Mouse (Mus musculus) embryonic facial prominence, embryonic 13.5 days (tissue): Measurements from ENCODE around the gene Ngfr. TPM values are rescaled to one million over a fixed set of nuclear protein-coding genes. Genes with fewer than 3 reads are reported as not detected.
A peak's percentile ranks its signal among the peaks of the same experiment; 100 is the strongest.

ENCODE experiments used
- ATAC-seq: fragments of 200-750 bp; cut with Nextera tagmentation; 2 replicates; pipeline ENCODE4 v1.8.0; 2017; ENCODE audit warnings: low read depth; ENCODE audit not compliant: insufficient number of reproducible peaks, insufficient read depth, low FRiP score, low TSS enrichment
- H3K27ac ChIP-seq: fragments of 300-500 bp; sonication (generic); 2 replicates; pipeline ENCODE4 v1.5.1; 2015; ENCODE audit warnings: moderate library complexity, mild to moderate bottlenecking, inconsistent platforms
- H3K27me3 ChIP-seq: fragments of 300-500 bp; sonication (generic); 2 replicates; pipeline ENCODE4 v1.6.1; 2015; ENCODE audit warnings: mild to moderate bottlenecking, inconsistent platforms
- H3K36me3 ChIP-seq: fragments of 300-500 bp; sonication (generic); 2 replicates; pipeline ENCODE4 v1.6.1; 2015; ENCODE audit warnings: mild to moderate bottlenecking, inconsistent platforms
- H3K4me1 ChIP-seq: fragments of 300-500 bp; sonication (generic); 2 replicates; pipeline ENCODE4 v1.6.1; 2015; ENCODE audit warnings: inconsistent platforms
- H3K4me2 ChIP-seq: fragments of 300-500 bp; sonication (generic); 2 replicates; pipeline ENCODE4 v1.6.1; 2015; ENCODE audit warnings: moderate library complexity, mild to moderate bottlenecking, inconsistent platforms
- H3K4me3 ChIP-seq: fragments of 300-500 bp; sonication (generic); 2 replicates; pipeline ENCODE4 v1.5.1; 2015; ENCODE audit warnings: mild to moderate bottlenecking, inconsistent platforms
- H3K9ac ChIP-seq: fragments of 300-500 bp; sonication (generic); 2 replicates; pipeline ENCODE4 v1.6.1; 2015; ENCODE audit warnings: mild to moderate bottlenecking, inconsistent platforms
- H3K9me3 ChIP-seq: fragments of 300-500 bp; sonication (generic); 2 replicates; pipeline ENCODE4 v1.6.1; 2016; ENCODE audit warnings: inconsistent platforms
- WGBS: fragments of 180-500 bp; shearing (Covaris S2); methylation state at CpG from one replicate; pipeline ENCODE4 v1.1.7; 2015; ENCODE audit warnings: mixed read lengths; 5-methylcytosine and 5-hydroxymethylcytosine counted together
- polyA plus RNA-seq: library from polyadenylated mRNA; unstranded; fragments of >200 nt; fragmentation: Nextera tagmentation; extraction: Ambion mirVana; gene quantifications from 2 replicates; pipeline ENCODE4 v1.2.1, GENCODE M21; 2015

Gene Ngfr
- polyA plus RNA-seq = 25.4 and 27.2 TPM in 2 replicates

DNA sequence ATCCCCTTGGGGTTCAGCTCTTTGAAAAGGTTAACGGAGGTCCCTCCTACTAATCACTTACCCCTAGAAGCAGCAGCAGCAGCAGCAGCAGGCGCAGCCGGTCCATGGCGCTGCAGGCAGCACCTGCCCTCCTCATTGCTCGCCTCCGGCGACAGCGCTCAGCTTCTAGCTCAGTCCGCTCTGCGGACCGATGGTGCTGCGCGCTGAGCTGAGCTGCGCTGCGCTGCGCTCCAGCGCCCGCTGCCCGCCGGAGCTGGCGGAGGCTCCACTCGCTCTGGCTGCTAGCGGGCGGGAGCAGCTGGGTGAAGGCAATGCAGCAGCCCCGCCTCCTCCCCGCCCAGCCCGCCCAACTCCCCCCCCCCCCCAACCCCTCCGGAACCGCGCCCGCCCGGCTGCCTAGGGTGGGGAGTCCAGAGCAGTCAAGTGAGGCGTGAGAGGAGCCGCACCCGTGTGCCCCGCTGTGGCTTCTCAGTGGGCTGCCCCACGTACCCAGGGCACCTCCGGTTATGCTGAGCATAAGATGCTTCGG, at the start of gene Ngfr:
Gene Ngfr (minus strand): TSS at position 313 of the 529 bp plus-strand sequence.
- H3K4me1 ChIP-seq = peaks cover 47% of the 10 kb centered on the region
- H3K9me3 ChIP-seq = no peaks in the 10 kb centered on the region
- no peaks in the 10 kb centered on the region for H3K36me3 ChIP-seq
- peak within 1 kb of the TSS; percentile 77 for H3K9ac ChIP-seq
- ATAC-seq = peak; percentile 62; the same call in 1 of the 2 replicates
- under 1% methylated on average over 30 of the region's 39 CpGs for WGBS
- peak within 1 kb of the TSS; percentile 86 for H3K4me2 ChIP-seq
- peak within 1 kb of the TSS; percentile 57 for H3K4me3 ChIP-seq
- peaks cover 81% of the 10 kb centered on the region for H3K27me3 ChIP-seq
- peak within 1 kb of the TSS; percentile 55; the same call in 1 of the 2 replicates for H3K27ac ChIP-seq

DNA sequence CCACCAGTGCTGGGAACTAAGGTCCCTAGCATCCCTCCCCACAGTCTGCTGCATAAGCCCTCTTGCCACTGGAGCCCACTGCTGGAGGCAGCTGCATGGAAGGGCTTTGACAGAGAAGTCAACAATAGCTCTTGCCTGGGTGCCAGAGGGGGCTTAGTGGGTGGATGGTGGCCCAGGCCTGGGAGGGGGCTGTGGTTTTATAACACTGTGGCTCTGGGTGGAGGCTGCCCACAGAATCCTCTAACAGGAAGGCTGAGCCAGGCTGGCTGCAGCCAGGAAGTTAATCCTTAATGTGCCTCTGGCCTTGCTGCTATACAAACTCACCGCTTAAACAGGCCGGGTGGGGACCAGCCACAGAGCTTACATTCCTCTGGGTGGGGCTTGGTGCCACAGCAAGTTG, 47.5 kb upstream of the Ngfr start:
- ATAC-seq = 0 out of 2 replicates have a peak, but pooled peaks have one; percentile 12
- no peaks in the 10 kb centered on the region for H3K27me3 ChIP-seq
- 9% methylated on average over 2 of the region's 2 CpGs for WGBS
- H3K4me1 ChIP-seq = peaks cover 54% of the 10 kb centered on the region
- H3K4me2 ChIP-seq = no peak overlapping the region
- H3K9ac ChIP-seq = no peak overlapping the region
- no peak overlapping the region for H3K4me3 ChIP-seq
- peak overlapping the region; percentile 24 for H3K27ac ChIP-seq
- H3K9me3 ChIP-seq = no peaks in the 10 kb centered on the region; the same call in 1 of the 2 replicates
- H3K36me3 ChIP-seq = no peaks in the 10 kb centered on the region

DNA sequence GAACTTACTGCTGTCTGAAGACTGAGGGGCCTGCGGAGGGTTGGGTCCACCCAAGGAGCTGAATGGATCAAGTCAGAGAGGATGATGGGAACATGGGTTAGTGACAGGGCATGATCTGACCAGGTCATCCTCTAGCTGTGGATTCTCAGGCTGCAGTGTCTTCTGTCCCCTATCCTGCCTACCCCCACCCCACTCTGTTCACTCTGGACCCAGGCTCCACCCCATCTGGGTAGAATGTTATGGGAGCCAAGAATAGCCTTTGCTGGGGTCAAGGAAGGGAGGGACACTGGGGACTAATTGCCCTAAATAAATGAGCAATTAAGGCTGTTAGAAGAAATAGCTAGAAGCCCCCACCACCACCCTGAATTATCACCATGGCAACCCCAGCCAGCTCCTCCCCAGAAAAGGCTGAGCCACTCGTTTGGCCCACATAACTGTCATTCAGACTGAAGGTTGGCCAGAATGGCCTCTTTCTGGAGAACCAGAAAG, 46.0 kb upstream of the Ngfr start:
- H3K4me2 ChIP-seq = no peak overlapping the region
- peaks cover 51% of the 10 kb centered on the region for H3K4me1 ChIP-seq
- H3K4me3 ChIP-seq = no peak overlapping the region
- no peak for ATAC-seq
- H3K9ac ChIP-seq = no peak overlapping the region
- H3K9me3 ChIP-seq = no peaks in the 10 kb centered on the region; the same call in 1 of the 2 replicates
- H3K27ac ChIP-seq = no peak overlapping the region
- WGBS = 75% methylated on average over 2 of the region's 2 CpGs
- no peaks in the 10 kb centered on the region for H3K36me3 ChIP-seq
- 0 out of 2 replicates have a peak, but pooled peaks cover 2% of the 10 kb centered on the region for H3K27me3 ChIP-seq

DNA sequence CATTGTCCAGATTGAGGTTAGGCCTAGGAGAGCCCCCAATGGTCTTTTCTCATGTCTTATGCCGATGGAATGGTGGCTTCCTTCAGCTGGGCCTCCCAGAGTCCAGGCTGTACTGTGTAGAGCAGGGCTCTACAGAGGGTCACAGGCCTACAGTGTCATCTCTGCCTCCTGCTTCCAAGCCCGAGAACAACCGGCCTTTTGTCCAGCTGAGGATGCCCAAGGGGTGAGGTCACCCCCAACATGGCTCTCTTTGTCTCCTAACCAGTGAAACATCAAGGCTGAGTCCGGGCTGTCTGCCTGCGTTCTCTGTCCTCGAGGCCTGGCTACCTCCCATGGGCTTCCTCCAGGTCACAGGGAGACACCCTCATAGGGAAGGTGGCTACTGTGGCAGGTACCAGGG, 44.9 kb upstream of the Ngfr start:
- ATAC-seq = no peak
- Histone ChIP-seq H3K27me3 (0 out of 2 replicates have a peak, but pooled peaks cover 8% of the 10 kb centered on the region), H3K9ac (0 out of 2 replicates have a peak overlapping the region, but pooled peaks have one; percentile 11), H3K36me3 (no peaks in the 10 kb centered on the region), H3K27ac (peak overlapping the region; percentile 85), H3K4me1 (peaks cover 51% of the 10 kb centered on the region), H3K9me3 (no peaks in the 10 kb centered on the region), H3K4me2 (no peak overlapping the region), H3K4me3 (no peak overlapping the region)
- WGBS = 50% methylated on average over 6 of the region's 6 CpGs

DNA sequence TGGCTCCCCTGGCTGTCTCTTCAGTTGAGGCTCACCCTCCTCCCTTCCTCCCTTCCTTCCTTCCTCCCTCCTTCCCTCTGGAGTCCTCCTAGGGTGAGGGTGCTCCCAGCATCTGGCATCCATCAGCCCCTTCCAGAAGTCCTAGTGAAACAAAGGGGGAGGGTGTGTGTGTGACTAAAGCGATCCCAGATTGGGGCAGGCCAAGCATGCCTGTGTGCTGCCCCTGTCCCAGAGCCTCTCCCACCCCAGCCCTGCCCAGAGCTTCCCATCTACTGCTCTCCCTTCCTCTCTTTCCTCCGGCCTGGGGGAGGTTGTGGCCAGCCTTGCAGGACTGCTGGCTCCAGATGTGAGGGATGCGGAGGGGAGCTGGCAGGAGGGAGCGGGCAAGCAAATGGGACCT, 43.8 kb upstream of the Ngfr start:
- ATAC-seq = peak; percentile 66; the same call in 1 of the 2 replicates
- Histone ChIP-seq H3K4me3 (no peak overlapping the region), H3K27me3 (0 out of 2 replicates have a peak, but pooled peaks cover 8% of the 10 kb centered on the region), H3K4me2 (0 out of 2 replicates have a peak overlapping the region, but pooled peaks have one; percentile 16), H3K27ac (peak overlapping the region; percentile 85), H3K9ac (no peak overlapping the region), H3K4me1 (peaks cover 51% of the 10 kb centered on the region), H3K36me3 (no peaks in the 10 kb centered on the region), H3K9me3 (no peaks in the 10 kb centered on the region)
- 35% methylated on average over 4 of the region's 4 CpGs for WGBS

DNA sequence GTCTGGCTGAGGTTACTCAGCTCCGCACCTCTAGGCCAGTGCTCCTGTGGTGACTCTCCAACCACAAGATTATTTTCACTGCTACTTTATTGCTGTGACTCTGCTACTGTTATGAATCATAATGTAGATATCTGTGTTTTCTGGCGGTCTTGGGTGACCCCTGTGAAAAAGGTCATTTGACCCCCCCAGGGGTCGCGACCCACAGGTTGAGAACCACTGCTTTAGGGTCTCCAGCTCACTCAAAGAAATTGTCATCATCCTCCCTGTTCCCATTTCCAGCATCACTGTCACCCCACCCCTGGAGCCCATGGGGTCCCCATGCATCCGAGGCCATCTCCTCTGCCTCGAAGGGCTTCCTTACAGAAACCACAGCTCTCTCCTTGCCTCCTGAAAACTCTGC, 43.0 kb upstream of the Ngfr start:
- Histone ChIP-seq H3K27me3 (0 out of 2 replicates have a peak, but pooled peaks cover 8% of the 10 kb centered on the region), H3K9me3 (no peaks in the 10 kb centered on the region), H3K9ac (no peak overlapping the region), H3K4me3 (no peak overlapping the region), H3K4me1 (peaks cover 54% of the 10 kb centered on the region), H3K4me2 (no peak overlapping the region), H3K27ac (peak overlapping the region; percentile 85), H3K36me3 (no peaks in the 10 kb centered on the region)
- no peak for ATAC-seq
- WGBS = 83% methylated on average over 6 of the region's 6 CpGs

DNA sequence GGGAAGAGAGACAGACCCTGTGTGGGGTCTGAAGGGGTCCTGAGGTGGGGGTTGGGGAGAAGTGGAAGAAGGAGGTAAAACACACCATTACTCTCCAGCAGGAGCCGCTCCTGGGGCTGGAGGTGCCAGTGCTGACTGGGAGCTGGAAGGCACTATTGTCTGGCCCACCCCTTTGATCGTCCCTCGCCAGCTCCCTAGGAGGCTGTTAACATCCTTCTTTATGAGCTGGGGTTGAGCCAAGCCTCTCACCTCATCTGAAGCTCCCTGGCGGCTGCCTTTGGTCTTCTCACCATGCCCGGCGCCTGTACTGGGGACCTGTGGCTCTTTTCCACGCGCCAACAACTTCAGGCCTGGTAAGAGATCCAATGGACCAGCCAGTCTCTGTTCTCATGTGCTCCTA, 34.9 kb upstream of the Ngfr start:
- no peaks in the 10 kb centered on the region for H3K36me3 ChIP-seq
- H3K4me3 ChIP-seq = no peak overlapping the region
- 0 out of 2 replicates have a peak, but pooled peaks cover 4% of the 10 kb centered on the region for H3K27me3 ChIP-seq
- H3K9me3 ChIP-seq = no peaks in the 10 kb centered on the region
- 44% methylated on average over 8 of the region's 8 CpGs for WGBS
- H3K27ac ChIP-seq = 0 out of 2 replicates have a peak overlapping the region, but pooled peaks have one; percentile 19
- H3K9ac ChIP-seq = 0 out of 2 replicates have a peak overlapping the region, but pooled peaks have one; percentile 27
- ATAC-seq = peak; percentile 38; the same call in 1 of the 2 replicates
- H3K4me1 ChIP-seq = peaks cover 29% of the 10 kb centered on the region
- 0 out of 2 replicates have a peak overlapping the region, but pooled peaks have one; percentile 12 for H3K4me2 ChIP-seq

DNA sequence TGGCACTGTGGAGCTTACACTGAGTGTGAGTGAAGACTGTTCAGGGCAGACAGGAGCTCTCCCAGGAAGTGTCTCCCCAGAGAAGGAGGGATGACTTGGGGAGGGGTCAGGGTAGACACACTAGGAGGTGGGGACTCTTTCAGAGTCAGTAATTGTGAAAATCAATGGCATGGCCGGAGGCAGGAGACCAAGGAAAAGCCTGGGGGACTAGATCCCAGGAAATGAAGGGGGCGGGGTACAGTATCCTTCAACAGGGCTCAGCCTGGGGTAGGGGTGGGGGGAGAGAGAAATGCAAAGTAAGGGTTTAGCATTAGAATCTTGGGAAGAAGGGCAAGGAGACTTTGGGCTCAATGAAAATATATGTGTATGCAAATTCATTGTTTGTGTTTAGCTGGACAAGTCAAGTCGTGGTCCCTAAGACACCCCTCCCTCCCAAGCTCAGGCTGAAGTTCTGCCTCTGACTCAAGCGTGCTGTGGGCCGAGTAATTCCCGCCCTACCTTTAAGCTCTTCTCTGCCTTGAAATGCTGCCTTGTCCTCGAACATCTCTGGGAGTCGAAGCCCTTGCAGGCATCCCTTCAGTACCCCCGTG, 34.1 kb upstream of the Ngfr start:
- 0 out of 2 replicates have a peak, but pooled peaks cover 4% of the 10 kb centered on the region for H3K27me3 ChIP-seq
- no peak for ATAC-seq
- 0 out of 2 replicates have a peak overlapping the region, but pooled peaks have one; percentile 27 for H3K9ac ChIP-seq
- no peak overlapping the region for H3K4me3 ChIP-seq
- WGBS = 26% methylated on average over 9 of the region's 9 CpGs
- no peaks in the 10 kb centered on the region for H3K36me3 ChIP-seq
- H3K9me3 ChIP-seq = no peaks in the 10 kb centered on the region
- 0 out of 2 replicates have a peak overlapping the region, but pooled peaks have one; percentile 12 for H3K4me2 ChIP-seq
- peak overlapping the region; percentile 19; the same call in 1 of the 2 replicates for H3K27ac ChIP-seq
- peaks cover 36% of the 10 kb centered on the region for H3K4me1 ChIP-seq

DNA sequence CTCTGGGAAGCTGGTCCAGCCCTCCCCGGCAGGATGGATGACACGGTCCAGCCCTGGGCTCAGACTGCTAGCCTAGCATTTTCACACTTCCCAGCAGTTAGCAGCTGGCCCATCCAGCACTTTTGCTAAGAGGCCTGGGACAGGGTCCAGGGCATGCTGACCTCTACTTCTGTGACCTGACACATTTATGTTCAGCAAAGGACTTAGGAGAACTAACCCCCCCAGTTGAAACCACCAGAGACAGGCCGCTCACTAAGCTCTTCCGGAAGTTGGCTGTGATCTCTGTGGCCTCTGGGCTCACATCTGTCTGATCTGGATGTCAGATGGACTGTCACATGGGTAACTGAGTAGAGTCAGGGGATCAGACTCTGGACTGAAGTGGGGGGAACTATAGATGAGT, 33.5 kb upstream of the Ngfr start:
- no peaks in the 10 kb centered on the region for H3K9me3 ChIP-seq
- no peaks in the 10 kb centered on the region for H3K36me3 ChIP-seq
- ATAC-seq = no peak
- peaks cover 38% of the 10 kb centered on the region for H3K4me1 ChIP-seq
- H3K9ac ChIP-seq = no peak overlapping the region
- H3K4me2 ChIP-seq = no peak overlapping the region
- H3K4me3 ChIP-seq = no peak overlapping the region
- WGBS = 41% methylated on average over 4 of the region's 4 CpGs
- H3K27ac ChIP-seq = no peak overlapping the region
- 0 out of 2 replicates have a peak, but pooled peaks cover 4% of the 10 kb centered on the region for H3K27me3 ChIP-seq

DNA sequence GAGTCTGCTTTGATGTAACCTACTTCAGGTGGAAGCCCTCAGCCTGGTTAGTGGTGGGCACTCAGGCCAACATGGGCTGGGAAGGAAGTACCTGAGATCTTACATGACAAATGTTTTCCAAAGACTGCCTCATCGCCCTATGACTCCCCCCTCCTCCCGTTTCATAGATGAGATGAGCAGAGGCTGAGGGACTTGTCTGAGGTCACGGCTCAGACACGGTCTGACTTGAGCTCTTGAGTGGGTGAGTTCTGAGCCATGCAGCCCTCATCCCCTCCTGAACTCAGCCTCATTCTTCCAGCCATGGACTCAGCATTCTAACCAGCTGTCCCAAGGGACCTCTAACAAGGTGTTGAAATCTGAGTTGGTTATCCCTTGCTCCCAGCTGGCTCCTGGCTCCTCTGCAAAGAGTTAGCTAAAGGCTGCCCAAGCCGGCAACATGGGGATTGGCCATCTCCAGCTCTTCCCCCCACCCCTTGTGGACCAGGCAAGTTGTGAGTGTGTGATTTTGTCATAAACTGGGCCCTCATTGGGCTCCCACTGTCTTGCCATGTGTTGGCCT, 32.4 kb upstream of the Ngfr start:
- no peak overlapping the region for H3K9ac ChIP-seq
- ATAC-seq = no peak
- no peak overlapping the region for H3K4me2 ChIP-seq
- H3K27me3 ChIP-seq = 0 out of 2 replicates have a peak, but pooled peaks cover 4% of the 10 kb centered on the region
- H3K36me3 ChIP-seq = no peaks in the 10 kb centered on the region
- no peak overlapping the region for H3K27ac ChIP-seq
- no peak overlapping the region for H3K4me3 ChIP-seq
- no peaks in the 10 kb centered on the region for H3K9me3 ChIP-seq
- WGBS = 85% methylated on average over 5 of the region's 5 CpGs
- H3K4me1 ChIP-seq = peaks cover 44% of the 10 kb centered on the region

DNA sequence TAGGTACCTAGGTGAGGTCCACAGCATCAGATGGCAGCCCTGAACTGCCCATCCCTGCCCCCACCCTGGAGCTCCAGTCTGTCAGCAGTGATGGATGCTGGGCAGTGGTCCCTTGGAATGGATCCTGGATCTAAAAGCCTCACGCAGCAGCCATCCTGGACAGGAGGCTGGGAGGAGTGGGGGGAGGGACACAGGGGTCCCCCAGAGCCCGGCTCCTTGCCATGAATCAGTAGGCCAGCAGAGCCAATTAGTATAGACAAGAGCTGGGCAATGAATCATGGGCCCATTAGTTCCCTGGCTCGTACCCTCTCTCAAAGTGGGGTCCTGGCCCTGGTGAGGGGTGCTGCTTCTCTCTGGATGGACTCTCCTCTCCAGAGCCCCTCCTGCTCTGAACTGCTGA, 31.5 kb upstream of the Ngfr start:
- Histone ChIP-seq H3K9ac (no peak overlapping the region), H3K9me3 (no peaks in the 10 kb centered on the region), H3K27me3 (0 out of 2 replicates have a peak, but pooled peaks cover 4% of the 10 kb centered on the region), H3K4me1 (peaks cover 53% of the 10 kb centered on the region), H3K4me3 (no peak overlapping the region), H3K27ac (no peak overlapping the region), H3K36me3 (no peaks in the 10 kb centered on the region), H3K4me2 (no peak overlapping the region)
- 90% methylated on average over 3 of the region's 3 CpGs for WGBS
- no peak for ATAC-seq
